Mouse (Mus musculus) kidney, postnatal 10 days (tissue): ENCODE measurements at regions not wholly inside any gene's neighbourhood (a gene's known extent, or its start where the extent isn't known, plus 50 kb on each side); places are given as distances from the start of the nearest gene placed in this dataset.

Source experiments
- DNase-seq: peaks from one replicate; pipeline ENCODE4 v3.0.0; 2021; ENCODE audit warnings: mixed read lengths

DNA sequence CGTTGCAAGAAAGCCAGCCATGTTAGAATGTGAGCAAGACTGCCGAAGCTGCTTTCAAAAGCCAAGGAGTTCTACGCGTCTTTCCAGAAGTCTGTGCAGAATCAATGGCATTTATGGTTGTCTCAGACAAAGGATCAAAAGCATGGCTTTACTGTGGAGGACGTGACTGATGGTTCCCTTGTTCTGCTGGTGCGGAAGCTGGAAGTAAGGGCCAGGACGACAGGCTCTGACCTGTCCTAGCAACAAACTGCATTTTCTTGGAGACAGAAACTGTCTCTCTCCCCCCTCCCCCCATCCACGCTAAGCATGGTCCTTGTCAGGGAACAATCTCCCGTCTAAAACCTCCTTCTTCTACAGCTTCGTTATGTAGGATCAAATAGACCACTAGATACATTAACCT, 2780.3 kb upstream of the Gm7489 start:
- no peak for DNase-seq

DNA sequence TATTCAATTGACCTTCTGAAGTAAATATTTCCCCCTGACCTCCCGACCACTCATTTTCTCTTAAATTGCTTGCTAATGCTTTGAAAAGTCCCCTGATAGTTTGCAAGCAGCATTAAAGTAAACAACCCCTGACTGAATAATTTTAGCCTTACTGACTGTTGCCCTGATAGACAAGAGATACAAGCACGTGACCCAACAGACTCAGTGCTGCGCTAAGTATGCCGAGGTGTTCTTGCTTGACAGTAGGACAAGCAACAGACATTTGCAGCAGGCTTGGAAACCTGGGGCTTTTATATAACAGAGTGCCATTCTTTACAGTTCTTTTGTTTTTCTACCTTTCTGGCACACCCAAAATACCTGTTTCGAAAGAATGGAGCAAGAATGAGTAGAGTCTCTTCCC, 2779.9 kb upstream of the Gm7489 start:
- DNase-seq, result no peak

DNA sequence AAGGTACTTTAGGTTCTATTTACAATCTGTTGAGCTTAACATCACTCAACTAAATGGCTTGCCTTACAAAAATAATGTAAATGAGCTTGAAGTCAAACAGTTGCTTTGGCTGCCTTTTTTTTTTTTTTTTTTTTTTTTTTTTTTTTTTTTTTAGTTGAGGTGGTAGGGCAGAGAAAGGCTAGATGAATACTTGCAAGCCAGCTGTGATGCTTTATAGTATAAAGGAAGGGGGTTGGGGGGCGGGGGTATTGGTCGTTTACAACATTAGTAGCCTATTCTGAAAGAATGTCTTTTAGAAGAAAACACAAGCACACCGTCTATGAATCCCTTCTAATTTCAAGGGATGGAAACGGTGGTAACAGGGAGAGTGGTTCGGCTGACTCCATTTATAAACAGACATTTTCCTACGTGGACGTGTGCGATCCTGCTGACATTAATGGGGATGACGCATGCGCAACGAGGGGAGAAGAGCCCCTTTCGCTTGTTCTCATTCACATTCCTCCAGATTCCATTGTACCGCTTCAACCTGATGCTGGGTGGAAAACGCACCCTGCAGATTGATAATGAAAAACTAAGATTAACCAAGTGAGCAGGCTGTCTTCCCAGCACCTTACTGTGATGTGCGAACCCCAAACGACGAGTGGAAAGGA, 2779.2 kb upstream of the Gm7489 start:
- DNase-seq, result no peak

DNA sequence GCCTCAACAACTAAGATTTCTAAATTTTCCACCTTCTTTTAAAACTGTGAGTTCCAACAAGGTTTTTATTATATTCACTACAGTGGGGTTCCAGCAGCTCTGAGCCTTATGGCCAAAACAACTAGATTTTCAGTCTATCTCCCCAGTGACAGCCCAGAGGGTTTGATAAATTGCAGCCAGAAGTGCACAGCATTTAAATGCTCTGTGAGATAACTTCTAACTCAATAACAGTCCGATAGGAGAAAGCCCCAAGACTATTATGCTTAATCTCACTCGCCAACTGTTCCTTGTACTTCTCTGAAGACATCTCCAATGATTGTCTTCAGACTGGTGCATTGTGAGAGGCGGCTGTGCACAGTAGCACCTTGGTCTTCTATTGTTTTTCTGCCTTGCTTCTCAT, 2774.5 kb upstream of the Gm7489 start:
- DNase-seq, result no peak

DNA sequence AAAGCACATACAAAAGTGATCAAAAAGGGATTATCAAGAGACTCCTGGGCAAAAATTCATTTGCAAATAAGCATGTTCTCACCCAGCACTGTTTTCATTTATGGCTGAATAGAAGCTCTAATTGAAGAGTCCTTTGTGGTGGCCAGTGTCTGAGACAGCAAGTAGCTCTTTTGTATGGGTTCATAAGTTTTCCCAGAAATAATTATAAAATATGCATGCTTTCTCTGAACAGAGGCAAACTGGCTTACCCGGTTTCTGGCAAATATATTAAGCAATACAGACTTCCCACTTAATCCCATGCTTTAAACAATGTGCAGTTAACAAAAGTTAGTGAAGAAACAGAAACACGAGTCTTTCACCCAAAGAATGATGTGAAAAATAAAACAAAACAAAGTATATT, 2758.8 kb upstream of the Gm7489 start:
- no peak for DNase-seq

DNA sequence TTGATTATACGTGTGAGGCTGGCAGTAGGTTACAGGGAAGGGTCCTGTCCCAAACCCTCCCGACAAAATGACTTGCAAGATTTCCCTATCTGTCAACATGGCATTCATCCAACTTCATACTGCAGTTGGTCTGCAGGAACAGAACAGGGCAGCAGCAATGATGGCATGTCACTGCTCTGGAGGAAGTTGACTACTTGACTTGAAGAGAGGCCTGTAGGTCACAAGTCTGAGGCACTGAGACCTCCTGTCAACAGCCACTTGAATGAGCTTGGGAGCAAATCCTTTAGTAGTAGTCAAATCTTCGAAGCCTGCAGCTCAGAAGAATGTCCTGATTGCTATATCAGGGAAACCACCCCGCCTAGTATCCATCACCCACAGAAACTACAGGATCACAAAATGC, 2753.7 kb upstream of the Gm7489 start:
- DNase-seq, result no peak

GRCm38 (mm10) chr15:51136121-51136520, 2748.6 kb upstream of the Gm7489 start:
- no peak for DNase-seq

GRCm38 (mm10) chr15:51139507-51139906, 2745.2 kb upstream of the Gm7489 start:
- DNase-seq, result no peak

DNA sequence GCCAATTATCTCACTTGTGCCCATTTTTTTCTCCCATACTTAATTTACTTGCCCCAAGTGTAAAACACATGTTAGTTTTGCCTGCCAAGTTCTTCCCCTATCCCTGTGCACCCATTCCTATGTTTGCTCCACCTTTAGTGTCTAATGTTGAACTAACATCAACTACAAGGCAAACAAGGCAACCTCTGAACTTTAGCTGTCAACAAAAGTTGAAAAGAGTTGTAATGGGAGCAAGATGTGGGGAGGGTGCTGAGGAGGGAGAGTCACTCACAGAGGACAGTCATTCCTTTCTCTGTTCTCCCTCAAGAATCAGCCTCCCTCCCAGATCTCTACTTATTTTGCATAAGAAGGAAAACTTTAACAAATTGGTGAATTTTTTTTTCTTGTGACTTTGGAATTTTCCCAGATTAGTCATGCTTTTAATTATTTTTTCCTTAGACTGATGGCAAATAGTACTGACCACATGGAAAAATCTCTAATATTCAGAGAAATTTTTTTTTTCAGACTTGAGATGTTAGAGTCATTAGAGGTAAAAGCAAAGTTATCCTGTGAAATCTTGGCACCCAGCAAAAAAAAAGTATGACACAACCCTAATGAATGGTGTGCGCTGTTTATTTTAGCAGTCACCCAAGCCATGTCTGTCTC, 2710.6 kb upstream of the Gm7489 start:
- no peak for DNase-seq

GRCm38 (mm10) chr15:51176466-51176865, 2708.2 kb upstream of the Gm7489 start:
- DNase-seq, result no peak

DNA sequence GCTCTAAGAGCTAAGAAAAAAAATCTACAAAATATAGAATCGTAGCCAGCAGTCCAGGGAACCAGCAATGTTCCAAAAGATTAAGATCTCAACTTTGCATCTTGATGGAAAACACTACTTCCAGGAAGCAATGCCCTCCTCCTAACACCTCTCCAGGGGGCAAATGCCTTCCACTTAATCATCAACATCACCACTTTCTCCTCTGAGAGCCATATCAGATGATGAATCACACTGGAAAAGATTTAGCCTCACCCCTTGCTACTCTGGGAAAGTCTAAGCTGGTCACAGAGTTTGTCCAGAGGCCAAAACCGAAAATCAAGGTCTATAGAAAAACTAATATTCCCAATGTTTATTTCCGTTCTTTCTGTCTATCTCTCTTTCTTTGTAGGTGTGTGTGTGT, 2695.6 kb upstream of the Gm7489 start:
- DNase-seq, result no peak

GRCm38 (mm10) chr15:51197466-51198158, 2687.1 kb upstream of the Gm7489 start:
- DNase-seq, result no peak

- DNase-seq, result no peak
Measured at GRCm38 (mm10) chr15:51203351-51203750, 2681.4 kb upstream of the Gm7489 start.

DNA sequence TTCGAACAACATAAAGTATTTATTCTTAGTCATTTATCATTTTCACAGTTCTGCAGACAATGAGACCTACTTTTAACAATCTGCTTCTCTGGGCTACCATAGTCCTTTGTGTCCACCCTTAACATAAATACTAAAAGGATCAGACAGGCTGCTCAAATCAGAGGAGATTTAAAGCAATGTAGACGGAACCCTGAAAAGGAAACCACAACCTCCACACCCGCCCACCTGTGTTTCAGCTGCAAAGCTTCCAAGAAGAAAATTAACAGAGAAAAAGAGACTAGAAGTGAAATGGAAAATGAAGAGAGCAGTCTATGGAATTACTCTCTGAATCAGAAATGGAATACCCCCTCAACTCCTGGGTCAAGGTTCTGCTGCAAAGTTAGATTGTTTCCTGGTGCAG, 2678.7 kb upstream of the Gm7489 start:
- DNase-seq, result no peak

DNA sequence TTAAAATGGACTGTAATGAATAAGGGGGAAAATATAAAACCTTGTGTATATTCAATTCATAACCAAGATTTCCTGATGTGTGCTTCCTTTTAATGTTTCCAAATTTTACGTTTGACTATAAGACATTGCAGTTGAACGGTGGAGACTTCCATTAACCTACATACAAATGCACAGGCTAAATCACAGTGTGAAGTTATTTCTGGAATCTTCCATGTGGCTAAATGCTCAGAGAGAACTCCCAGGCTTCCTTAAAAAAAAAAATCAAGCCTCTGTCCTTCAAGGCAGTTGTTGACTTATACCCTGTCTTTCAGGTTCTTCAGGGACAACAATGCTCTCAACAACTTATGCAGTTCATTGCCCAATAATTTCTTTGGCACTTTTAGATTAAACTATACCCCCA, 2677.9 kb upstream of the Gm7489 start:
- DNase-seq, result no peak

- DNase-seq, result no peak
Measured at GRCm38 (mm10) chr15:51234873-51235272, 2649.8 kb upstream of the Gm7489 start.

DNA sequence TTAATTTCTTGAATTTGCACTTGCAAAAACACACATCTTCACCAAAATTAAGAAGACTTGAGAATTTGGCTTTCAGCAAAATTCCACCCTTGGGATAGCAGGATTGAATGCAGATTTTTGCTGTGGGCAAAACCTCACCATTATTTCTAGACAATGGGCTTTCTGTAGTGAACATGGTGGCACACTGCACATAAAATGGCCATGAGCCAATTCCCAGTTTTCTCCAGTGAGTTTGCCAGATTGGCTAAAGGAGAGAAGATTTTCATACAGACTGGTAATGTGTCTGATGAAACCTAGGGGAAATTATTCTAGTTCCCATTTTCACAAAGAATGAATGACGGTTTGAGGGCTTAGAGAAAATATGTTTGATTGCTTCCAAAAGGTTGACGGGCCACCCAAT, 2640.1 kb upstream of the Gm7489 start:
- DNase-seq, result no peak

GRCm38 (mm10) chr15:51247259-51247658, 2637.4 kb upstream of the Gm7489 start:
- no peak for DNase-seq

GRCm38 (mm10) chr15:51248034-51248788, 2636.5 kb upstream of the Gm7489 start:
- DNase-seq, result no peak

GRCm38 (mm10) chr15:51248789-51249040, 2636.0 kb upstream of the Gm7489 start:
- DNase-seq, result no peak

DNA sequence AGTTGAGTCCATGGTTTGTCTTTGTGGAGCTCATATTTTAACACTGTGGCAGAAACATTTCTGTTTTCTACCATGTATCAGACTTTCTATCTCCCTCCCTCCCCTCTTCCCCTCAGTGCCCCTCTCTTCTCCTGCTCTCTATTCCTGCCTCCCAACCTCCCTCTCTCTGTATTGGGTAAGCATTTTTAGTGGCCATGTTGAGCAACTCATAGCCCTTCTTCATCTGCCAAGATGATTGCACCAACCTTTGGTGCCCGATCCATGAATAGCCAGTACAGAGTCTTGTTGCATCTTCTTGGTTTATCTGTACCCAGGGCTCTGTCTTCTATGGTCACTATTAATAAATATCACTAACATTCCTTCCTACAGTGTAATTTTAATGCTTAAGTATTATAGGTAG, 2630.6 kb upstream of the Gm7489 start:
- no peak for DNase-seq

DNA sequence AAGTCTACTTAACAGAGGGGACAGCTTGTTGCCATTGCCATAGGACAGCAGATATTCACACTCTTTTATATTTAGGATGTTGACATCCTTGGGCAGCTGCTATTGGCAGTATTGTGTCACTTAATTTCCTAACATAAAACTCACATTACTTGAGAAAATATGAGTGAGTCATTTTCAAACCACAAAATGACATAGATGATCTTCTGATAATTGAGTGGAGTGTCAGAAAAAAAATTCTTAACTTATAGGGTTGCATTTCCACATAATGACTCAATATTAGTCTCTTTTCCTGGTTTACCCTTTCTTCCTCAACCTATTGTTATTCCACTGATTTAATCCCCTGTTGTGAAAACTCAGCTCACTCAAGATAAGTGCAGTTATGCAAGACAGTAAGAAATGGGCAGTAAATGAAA, 2629.5 kb upstream of the Gm7489 start:
- DNase-seq, result no peak

GRCm38 (mm10) chr15:51256681-51257080, 2628.0 kb upstream of the Gm7489 start:
- DNase-seq, result no peak

GRCm38 (mm10) chr15:51264599-51265163, 2620.0 kb upstream of the Gm7489 start:
- no peak for DNase-seq
